Mouse (Mus musculus) large intestine, adult 2 months (tissue): ENCODE measurements around the gene Uso1. TPM values are rescaled to one million over a fixed set of nuclear protein-coding genes. Genes with fewer than 3 reads are reported as not detected.

ENCODE experiments used
- DNase-seq: peaks from one replicate; pipeline ENCODE4 v3.0.0-alpha.2; 2012; ENCODE audit warnings: low read depth, low spot score
- WGBS: fragments of 180-500 bp; shearing (Covaris S2); methylation state at CpG from one replicate; pipeline ENCODE4 v1.1.7; 2018; 5-methylcytosine and 5-hydroxymethylcytosine counted together
- polyA plus RNA-seq: library from polyadenylated mRNA; depleted of rRNA; stranded (reverse); fragments of >200 nt; gene quantifications from 2 replicates; pipeline ENCODE4 v1.2.3, GENCODE M21; 2012; rRNA removed

The Uso1 gene
- polyA plus RNA-seq, 1 experiment: 23.8 TPM

DNA sequence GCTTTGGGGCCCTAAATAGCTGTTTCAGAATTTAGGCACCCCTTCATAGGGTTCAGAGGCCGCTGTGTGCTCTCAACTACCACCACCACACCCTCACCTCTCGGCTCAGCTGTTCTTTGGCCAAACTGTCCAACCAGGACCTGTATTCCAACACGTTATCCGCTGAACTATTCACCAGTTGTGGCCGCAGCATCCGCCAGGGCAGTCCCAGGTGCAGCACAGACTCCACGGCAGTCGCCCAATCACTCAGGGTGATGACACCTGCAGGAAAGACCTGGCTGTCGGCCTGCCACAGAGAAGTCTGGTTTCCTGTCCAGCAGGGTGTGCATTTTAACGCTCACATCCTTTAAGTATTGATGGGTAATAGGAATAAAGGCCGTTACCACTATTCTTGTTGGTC is 92.6 kb downstream of the Uso1 start:
- no peak for DNase-seq
- 84% methylated on average over 11 of the region's 11 CpGs for WGBS

DNA sequence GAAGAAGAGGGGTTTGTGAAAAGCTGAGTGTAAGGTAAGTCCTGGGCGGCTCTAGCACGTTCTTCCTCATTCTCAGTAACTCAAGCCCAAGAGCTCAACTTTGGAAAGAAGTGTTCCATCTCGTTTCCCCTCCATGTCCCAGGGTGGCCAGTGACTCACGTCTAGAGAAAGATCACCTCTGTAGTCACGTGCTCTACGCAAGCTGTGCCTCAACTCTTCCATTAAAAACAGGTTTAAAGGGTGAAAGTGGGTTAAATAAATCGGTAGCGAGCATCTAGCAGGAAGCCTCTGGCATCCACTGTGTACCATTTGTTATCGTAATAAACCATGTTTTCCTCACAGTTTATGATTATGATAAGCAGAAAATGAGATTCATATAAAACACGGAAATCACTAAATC is 94.1 kb downstream of the Uso1 start:
- no peak for DNase-seq
- WGBS: 79% methylated on average over 10 of the region's 10 CpGs

DNA sequence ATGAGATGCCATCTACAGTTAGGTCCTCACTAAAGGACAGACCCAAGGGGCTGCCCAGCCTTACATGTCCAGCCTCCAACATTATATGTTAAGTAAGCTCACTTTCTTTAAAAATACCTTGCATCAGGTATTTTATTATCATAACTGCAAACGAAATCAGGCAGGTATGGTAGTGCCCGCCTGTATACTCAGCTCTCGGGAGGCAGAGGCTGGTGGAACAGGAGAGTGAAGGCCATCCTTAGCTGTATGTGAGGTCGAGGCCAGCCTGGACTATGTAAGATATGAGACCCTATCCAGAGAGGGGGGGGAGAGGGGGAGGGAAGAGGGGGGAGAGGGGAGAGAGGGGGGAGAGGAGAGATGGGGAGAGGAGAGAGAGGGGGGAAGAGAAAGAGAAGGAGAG is 95.6 kb downstream of the Uso1 start:
- no peak for DNase-seq
- 79% methylated on average over 4 of the region's 4 CpGs for WGBS

DNA sequence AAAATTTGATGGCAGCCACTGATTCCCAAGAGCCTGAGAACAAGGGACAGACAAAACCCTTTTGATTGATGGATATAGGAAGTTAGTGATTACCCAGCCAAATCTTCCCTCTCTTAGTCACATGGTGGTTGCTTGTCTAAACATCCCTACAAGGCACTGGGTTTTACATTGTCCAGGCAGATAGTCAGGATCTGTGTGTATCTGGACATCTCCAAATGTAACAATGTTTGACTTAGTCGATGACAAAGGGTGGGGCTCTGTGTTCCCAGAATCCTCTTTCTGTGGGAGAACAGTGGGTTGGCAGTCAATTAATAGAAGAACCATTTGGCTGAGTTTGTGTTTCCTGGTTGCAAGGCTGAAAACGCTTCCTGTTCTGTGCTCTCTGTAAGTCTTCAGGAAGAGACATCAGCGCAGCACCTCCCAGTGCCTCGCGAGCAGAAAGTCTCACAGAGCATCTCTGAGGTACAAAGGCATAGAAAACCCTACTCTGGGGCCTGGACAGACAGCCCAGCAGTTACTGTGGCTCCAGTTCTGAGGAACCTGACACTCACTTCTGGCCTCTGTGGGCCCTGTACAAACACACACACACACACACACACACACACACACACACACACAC is 97.3 kb downstream of the Uso1 start:
- 18% methylated on average over 5 of the region's 5 CpGs for WGBS
- DNase-seq: no peak

GRCm38 (mm10) chr5:92239333-92240232 is 101.8 kb downstream of the Uso1 start:
- DNase-seq: peak; percentile 47
- 41% methylated on average over 29 of the region's 29 CpGs for WGBS

GRCm38 (mm10) chr5:92240769-92241168 is 103.0 kb downstream of the Uso1 start:
- WGBS: 95% methylated on average over 12 of the region's 12 CpGs
- no peak for DNase-seq

DNA sequence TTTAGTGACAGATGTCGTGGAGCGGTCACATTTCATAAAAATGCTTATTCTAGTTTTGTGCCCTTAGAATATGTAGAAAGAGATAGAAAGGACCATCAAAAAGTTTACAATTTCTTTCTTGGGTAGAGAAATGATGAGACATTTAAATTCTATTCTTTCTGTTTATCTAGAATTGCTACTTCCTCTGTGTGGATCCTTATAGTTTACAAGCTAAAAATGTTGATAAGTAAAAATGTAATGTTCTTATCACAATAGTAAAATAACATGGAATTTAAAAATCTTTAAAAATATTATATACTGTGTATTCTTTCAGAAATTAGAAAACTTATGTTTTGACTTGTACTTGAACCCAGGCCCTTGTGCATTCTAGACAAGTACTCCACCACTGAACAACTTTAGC is 107.2 kb downstream of the Uso1 start:
- DNase-seq: no peak
- 95% methylated on average over 2 of the region's 2 CpGs for WGBS

- 85% methylated on average over 9 of the region's 9 CpGs for WGBS
- no peak for DNase-seq
Observed at GRCm38 (mm10) chr5:92245483-92245882, 107.7 kb downstream of the Uso1 start.

DNA sequence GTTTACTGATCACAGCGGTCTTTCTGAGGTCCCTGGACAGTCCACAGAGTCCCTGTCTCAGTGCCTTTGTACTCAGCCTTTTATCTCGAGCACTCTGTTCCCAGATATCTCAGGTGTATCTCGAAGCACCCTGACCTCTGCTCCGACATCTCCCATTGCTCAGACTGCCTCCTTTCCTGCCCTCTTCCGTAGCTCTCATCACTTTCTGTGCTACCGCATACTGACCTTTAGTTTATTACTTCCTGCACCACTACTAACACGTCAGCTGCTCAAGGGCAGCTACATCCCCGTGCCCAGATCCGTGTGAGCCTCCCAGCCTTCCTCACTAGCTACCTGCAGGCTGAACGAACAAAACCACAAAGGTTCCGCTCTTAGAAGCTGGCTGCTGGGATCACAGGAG is 110.9 kb downstream of the Uso1 start:
- WGBS: 69% methylated on average over 11 of the region's 11 CpGs
- DNase-seq: no peak

DNA sequence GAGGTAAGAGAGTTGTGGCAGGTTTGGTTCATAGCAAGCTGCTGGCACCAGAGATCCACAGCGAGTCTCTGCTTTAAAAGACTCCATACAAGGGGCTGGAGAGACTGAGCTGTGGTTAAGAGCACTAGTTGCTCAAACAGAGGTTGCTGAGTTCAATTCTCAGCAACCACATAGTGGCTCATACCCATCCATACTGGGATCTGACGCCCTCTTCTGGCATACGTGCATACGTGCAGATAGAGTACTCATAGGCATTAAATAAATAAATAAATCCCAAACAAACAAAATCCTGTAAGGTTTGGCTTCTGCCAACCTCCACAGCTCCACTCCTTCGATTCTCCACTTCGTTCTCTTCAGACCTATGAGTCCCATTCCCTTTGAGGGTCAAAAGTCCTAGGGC is 114.3 kb downstream of the Uso1 start:
- 89% methylated on average over 6 of the region's 6 CpGs for WGBS
- no peak for DNase-seq

Other genes with a start within 250 kb of the Uso1 start
- gene Rchy1, start 174.9 kb upstream of the Uso1 start, polyA plus RNA-seq: 23.8 and 27.0 TPM in 2 replicates
- 0.15 TPM in 1 of 2 replicates, not detected in the other for gene Odaph, start 150.5 kb upstream of the Uso1 start, polyA plus RNA-seq
- 0.62 and 0.78 TPM in 2 replicates for gene Cdkl2, start 94.1 kb upstream of the Uso1 start, polyA plus RNA-seq
- 17.6 and 21.9 TPM in 2 replicates for gene G3bp2, start 54.2 kb upstream of the Uso1 start, polyA plus RNA-seq
- 0.45 and 2.4 TPM in 2 replicates for gene U90926, start 77.5 kb downstream of the Uso1 start, polyA plus RNA-seq
- gene Ppef2, start 118.3 kb downstream of the Uso1 start, polyA plus RNA-seq: 0.88 and 2.7 TPM in 2 replicates
- gene Naaa, start 140.2 kb downstream of the Uso1 start, polyA plus RNA-seq: 30.2 and 53.1 TPM in 2 replicates
- 5.2 and 8.9 TPM in 2 replicates for gene Sdad1, start 172.5 kb downstream of the Uso1 start, polyA plus RNA-seq
- gene Cxcl9, start 190.1 kb downstream of the Uso1 start, polyA plus RNA-seq: 27.1 and 43.7 TPM in 2 replicates
- 9.2 and 9.3 TPM in 2 replicates for gene Art3, start 193.9 kb downstream of the Uso1 start, polyA plus RNA-seq
- gene Cxcl10, start 211.0 kb downstream of the Uso1 start, polyA plus RNA-seq: 20.5 and 20.6 TPM in 2 replicates